Mouse (Mus musculus) neural tube, embryonic 10.5 days (tissue): ENCODE data around the gene Cdh13.

Source experiments
- DNase-seq: peaks from one replicate; pipeline ENCODE4 v3.0.0-alpha.2; 2017; ENCODE audit warnings: low spot score; ENCODE audit errors: extremely low spot score

Cdh13 gene

DNA sequence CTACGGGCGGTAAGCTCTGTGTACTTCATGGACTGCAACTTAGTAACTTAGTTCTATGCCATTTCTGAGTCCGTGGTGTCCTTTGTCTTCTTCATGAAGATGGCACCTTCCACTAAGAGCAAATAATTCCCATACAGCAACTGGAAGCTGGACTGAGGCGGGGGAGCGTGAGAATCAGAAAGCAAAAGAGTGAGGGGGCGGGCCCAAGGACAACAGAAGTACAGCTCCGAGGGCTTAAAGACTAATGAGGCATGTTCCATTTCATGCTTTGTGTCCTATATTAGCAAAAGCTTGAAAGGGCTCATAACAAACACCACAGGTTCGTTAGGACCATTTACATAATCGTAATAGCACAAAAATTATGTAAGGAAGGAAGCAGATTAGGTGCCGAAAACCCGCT lies 618.9 kb downstream of the Cdh13 start:
- DNase-seq: no peak

DNA sequence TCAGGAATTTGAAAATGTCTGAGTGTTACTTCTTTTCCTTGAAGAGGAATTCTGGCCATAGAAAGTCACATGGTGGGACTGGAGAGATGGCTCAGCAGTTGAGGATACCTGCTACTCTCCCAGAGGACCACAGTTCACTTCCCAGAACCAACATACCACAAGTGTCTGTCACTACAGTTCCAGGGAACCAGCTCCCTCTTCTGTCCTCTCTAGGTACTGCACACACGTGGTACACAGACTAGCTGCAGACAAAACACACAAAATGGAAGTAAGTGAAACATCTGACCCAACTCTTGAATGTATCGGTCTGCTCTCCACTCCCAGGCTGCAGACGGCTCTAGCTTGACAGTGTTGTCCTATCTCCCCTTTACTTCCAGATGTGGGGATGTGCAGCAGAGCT lies 633.0 kb downstream of the Cdh13 start:
- DNase-seq: no peak

DNA sequence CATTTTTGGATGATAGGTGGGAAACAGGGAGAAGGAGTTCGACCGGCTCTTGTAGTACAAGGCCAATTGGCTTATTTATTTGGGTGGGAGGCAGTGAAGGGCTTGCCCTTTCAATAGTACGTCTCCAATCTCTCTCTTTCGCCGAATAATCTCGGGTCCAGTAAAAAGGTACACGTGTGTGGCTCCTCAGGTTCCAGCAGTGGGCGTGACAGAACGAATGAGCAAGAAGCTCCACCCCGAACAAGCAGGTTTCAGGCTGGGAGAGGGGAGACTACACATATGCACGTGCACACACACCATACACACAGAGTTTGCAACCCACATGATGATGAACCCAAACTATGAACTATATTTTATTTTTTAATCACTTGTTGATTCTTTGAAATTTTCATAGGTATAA lies 653.9 kb downstream of the Cdh13 start:
- no peak for DNase-seq

GRCm38 (mm10) chr8:118938025-118938424 lies 654.5 kb downstream of the Cdh13 start:
- no peak for DNase-seq

GRCm38 (mm10) chr8:118951766-118952741 lies 668.5 kb downstream of the Cdh13 start:
- peak; percentile 61 for DNase-seq

GRCm38 (mm10) chr8:118956109-118956508 lies 672.6 kb downstream of the Cdh13 start:
- DNase-seq: no peak

- DNase-seq: no peak
Measured at GRCm38 (mm10) chr8:118961877-118962545, 678.5 kb downstream of the Cdh13 start.

DNA sequence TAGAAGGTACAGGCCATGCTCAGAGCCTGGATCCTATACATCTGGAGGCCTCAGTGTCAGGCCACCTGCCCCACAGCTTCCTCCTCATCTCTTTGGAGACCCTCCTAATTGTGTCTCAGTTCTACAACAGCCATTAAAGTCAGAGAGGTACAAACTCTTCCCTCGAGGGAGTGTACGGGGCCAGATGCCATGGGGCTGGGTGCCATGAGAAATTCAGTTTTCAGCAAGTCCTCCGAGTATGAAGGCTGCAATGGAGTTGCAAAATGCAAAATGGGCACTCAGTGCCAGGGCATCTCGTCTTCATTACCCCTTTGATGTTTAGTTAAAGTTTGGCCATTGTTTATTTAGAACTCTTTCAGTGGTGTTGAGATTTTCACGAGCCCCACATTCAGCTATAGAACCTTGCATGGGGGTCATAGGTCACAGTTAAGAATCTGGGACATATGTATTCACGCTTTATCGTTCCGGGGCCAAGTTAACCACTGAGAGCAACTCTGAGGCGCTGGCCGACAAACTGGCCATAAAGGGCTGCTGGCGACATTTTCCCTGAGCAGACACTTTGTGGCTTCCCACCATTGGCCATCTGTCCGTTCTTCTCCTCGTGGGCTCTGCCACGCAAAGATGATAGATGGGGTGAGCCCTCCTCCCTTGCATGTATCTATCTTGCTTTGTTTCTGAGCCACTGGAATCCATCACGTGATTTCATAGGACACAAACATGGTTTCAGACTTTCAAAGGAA lies 681.7 kb downstream of the Cdh13 start:
- DNase-seq: no peak

DNA sequence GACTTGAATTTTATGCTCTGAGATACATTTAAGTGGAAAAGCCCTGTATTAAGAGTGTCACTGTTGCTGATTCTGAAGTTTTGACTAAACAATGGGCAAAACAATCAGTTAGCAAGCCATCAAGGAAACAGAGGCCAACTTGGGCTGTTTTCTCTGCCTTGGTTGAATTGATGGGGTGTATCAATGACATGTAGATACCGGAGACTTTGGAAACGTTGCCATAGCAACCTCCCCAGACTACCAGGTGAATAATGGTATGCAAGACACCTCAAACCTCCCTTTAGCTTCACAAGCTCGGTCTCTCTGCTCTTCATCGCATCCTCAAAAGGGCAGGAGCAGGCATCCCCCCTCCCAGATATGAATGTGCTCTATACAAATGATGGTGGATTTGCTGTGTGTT lies 685.4 kb downstream of the Cdh13 start:
- DNase-seq: no peak

DNA sequence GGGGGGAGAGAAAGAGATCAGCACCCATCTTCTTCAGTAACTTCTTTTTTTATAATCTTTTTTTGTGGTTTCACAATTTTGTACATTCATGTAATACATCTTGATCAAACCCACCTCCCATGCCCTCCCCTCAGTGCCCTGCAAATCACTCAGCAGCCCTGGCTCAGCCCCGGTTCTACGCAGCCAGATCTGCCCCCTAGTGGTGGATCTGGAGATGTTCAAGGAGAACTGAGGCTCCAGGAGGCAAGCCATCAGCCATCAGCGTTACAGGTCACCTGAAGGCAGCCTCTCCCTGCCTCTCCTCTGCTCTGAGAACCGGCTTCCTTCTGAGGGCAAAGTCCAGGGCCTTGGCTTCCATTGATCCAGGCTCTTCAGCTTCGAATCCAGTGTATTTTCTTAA lies 696.3 kb downstream of the Cdh13 start:
- DNase-seq: peak; percentile 38

- DNase-seq: no peak
Measured at GRCm38 (mm10) chr8:118983724-118984123, 700.2 kb downstream of the Cdh13 start.

GRCm38 (mm10) chr8:118986796-118987195 lies 703.3 kb downstream of the Cdh13 start:
- DNase-seq: no peak

- no peak for DNase-seq
Measured at GRCm38 (mm10) chr8:118995641-118996188, 712.2 kb downstream of the Cdh13 start.

- DNase-seq: no peak
Measured at GRCm38 (mm10) chr8:119000595-119000994, 717.1 kb downstream of the Cdh13 start.

DNA sequence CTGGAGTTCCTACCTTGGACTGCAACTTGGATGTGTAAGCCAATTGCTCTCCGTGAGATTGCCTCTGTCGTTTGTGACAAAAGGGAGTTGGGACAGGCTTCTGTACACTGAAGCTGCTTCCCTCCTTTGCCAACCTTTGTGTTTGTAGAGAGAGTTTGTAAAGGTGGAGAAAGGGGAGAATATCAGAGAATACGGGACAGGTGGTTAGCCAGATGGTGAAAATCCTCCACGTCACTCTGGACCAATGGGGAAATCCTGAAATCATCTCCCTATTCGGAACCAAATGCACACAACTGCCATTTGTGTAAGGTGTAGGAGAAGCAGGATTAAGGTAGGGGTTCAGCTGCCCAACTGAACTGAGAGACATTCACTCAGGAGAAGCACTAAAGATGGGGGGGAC lies 721.3 kb downstream of the Cdh13 start:
- no peak for DNase-seq

- no peak for DNase-seq
Measured at GRCm38 (mm10) chr8:119018675-119019074, 735.1 kb downstream of the Cdh13 start.

DNA sequence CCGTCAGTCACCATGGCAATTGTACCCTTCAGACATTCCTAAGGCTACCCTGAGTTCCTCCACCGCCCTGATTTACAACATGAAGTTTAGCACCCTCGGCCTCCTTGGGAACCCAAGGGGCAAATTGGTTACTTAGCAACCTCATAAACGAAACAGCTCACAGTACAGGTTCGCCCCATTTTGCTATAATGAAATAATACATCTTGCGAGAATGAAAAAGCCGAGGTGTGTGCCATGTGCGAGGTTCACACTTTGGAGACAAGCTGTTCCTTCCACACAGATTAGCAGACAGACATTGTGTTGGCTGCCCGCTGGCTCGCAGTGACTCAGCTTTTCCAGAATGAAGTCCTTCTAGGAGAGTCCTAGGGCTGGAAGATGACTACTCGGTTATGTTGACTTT lies 737.2 kb downstream of the Cdh13 start:
- no peak for DNase-seq

- DNase-seq: no peak
Measured at GRCm38 (mm10) chr8:119021478-119021877, 737.9 kb downstream of the Cdh13 start.

- no peak for DNase-seq
Measured at GRCm38 (mm10) chr8:119022301-119022870, 738.9 kb downstream of the Cdh13 start.

DNA sequence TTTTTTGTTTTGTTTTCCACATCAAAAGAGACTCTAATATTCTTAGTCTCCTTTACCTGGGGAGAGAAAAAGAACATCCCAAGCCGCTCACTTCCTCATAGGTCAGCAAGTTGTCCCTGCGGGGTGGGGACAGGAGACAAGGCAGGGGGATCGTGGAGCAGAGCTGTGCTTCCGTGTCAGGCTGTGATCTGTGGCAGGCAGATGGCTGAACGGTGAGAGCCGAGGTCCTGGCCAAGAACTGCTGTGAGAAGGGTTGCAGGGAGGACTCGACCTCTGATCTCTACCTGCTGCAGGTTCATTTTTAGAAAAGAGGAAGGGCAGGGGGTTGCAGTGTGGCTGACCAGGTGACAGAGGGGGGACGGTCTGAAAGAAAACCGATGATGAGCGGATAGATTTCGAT lies 749.9 kb downstream of the Cdh13 start:
- DNase-seq: no peak

DNA sequence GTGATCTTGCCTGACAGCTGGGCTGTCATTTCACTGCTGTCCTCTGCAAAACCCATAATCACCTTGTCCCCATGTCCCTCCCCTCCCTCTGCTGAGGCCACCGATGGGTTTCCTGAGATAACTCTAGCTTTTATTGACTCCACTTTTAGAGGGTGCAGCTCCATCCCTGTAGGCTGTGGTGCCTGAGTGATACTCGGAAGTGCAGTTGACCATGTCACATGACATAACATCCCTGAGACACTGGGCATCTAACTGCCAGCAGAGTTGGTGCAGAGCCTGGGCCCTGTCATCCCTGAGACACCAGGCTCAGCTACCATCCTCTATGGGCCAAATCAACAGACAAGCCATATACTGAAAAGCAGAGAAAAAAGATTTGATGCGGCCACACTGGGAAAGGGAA lies 750.5 kb downstream of the Cdh13 start:
- no peak for DNase-seq
